Mouse (Mus musculus) layer of hippocampus, adult 9-10 months (tissue): ENCODE data around the gene Mef2a.

Experiments
- DNase-seq: peaks from one replicate; pipeline ENCODE4 v3.0.0; 2022; ENCODE audit warnings: low spot score

The Mef2a gene

GRCm38 (mm10) chr7:67245255-67245654 lies 127.4 kb downstream of the Mef2a start:
- no peak for DNase-seq

DNA sequence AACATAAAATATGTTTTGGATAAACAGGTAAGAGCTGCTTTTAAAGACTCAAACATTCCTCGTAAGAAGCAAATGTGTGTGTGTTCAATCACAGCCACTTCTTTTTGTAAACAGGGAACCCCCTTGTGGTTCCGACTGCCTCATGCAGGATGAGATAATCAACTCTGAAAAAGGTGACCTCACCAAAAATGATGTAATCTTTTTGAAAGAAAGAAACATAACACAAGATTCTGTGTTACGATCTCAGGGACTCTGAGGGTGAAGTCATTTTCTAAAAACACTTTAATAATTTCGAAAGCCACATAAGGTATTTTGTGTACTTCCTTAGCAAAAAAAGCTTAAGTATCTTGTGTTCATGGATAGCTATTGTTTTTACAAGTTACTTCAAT lies 128.8 kb downstream of the Mef2a start:
- DNase-seq: no peak

- peak; percentile 67 for DNase-seq
Observed at GRCm38 (mm10) chr7:67243121-67243893, 129.4 kb downstream of the Mef2a start.

DNA sequence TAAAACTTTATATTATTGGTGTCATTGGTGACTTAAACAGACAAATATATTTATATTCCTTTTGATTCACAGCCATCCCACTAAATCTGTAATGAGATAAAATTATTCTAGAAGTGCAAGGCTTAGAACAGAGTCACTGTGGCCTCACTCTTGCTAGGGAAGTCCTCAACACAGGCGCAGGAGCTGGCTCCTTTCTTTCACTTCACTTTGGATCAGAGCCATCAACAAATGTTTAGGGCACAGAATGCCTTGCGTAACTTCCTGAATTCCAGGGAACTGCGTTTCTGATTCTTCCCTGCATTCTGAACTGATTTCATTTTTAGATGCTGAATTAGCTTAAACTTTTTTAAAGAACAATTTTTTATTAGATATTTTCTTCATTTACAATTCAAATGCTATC lies 130.7 kb downstream of the Mef2a start:
- DNase-seq: no peak

- DNase-seq: no peak
Observed at GRCm38 (mm10) chr7:67237752-67238151, 134.9 kb downstream of the Mef2a start.

DNA sequence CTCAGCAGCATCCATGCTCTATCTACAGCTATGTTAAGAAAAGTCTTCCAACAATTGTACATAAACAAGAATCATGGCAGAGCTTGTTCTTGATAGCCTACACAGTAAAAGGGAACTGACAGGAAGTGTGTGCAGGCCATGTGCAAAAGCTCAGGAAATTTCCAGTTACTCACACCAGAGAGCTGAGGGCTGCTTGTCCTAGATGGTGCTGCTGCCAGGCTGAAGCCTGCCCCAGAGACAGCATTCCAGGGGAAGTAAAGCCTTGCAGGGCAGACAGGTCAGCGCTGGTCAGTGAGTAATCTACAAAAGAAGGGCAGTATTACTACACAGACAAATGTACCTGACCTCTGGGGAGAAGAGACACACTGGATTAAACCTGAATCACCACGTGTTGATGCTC lies 136.3 kb downstream of the Mef2a start:
- no peak for DNase-seq

DNA sequence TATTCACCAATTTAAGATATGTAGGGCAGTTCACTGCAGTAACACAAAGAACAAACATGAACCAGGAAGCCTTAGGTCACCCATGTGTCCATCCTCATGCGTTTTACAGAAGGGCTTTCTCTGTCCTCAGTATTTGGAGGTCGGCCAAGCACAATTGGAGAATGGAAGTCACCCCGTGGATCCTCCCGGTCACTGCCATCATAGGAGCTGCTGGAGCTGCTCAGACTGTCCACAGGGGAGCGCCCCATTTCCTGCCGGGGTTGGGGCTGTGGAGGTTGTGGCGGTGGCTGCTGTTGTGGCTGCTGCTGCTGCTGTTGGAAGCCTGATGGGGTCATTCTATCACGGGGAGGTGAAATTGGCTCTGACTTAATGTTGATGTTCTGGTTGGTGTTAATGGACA lies 137.9 kb downstream of the Mef2a start:
- DNase-seq: no peak

DNA sequence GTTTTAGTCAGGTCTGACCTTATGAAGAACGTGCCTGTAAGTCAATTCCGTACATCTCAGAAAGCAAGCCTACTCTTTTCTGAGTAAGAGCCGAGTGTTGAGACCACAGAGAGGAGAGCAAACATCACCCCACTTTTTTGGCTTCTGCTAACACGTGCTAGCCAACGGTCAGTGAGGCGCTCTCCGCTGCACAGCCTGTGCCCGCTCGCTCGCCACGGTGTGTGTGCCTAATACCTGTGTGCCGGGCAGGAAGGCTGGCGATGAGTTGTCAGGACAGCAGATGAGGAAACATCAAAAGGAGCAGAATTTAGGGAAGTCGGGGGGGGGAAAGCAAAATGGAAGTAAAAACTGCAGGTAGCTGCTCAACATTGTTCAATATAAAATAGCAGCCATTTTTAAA lies 140.2 kb downstream of the Mef2a start:
- DNase-seq: no peak

- DNase-seq: no peak
Observed at GRCm38 (mm10) chr7:67230640-67231140, 142.0 kb downstream of the Mef2a start.

DNA sequence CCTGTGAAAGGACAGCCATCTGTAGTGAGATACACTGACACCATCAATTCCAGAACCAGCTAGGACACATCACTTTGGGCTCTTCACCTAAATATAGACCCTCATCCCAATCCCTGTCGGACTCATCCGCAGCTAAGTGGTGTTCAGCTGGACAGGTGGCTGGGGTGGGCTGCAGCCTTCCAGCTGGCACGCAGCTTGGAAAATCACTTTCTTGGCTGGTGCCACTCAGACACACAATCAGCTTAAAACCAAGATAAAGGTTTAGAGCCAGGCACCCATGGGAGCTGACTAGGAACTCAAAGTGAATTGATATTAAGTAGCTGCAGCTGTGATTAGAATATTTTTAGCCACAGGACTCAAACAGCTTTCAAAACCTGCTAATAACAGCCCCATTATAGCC lies 142.4 kb downstream of the Mef2a start:
- no peak for DNase-seq

DNA sequence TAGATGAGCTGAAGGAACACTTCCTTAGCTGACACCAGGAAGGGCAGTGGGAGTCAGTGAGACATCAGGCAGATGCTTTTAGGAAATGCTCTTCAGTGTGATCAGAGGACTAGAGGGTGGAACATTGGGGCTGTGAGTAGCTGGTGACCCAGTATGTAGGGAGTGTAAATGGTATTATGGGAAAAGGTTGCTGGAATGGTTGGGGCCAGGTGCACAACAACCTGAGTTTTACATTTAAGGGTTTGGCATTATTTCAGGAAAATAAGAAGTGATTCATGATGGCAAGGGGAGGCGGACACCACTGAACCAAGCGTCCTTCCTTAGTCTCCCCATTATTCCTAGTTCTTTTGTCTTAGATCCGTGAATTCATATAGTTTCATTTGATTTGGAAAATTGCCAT lies 143.0 kb downstream of the Mef2a start:
- no peak for DNase-seq

GRCm38 (mm10) chr7:67228891-67229602 lies 143.6 kb downstream of the Mef2a start:
- no peak for DNase-seq

- no peak for DNase-seq
Observed at GRCm38 (mm10) chr7:67228390-67228789, 144.3 kb downstream of the Mef2a start.

DNA sequence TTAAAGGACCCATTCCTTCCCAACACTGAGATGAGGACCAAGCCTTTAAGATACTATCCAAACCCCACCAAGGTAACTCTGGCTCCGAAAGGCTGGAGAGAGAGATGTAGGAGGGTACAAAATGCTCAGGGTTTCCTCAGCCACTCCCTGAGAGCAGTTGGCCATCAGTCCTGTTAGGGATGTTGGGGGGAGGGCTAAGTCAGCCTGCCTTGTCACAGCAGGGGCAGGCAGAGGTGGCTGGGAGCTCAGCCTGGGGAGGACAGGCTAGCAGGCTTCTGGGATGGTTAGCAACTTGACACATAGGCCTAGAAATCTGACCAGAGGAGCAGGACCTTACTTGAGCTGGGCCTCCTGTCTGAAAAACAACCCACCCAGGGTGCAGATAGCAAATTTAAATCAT lies 145.1 kb downstream of the Mef2a start:
- no peak for DNase-seq

- no peak for DNase-seq
Observed at GRCm38 (mm10) chr7:67225943-67226625, 146.6 kb downstream of the Mef2a start.

- DNase-seq: peak; percentile 90
Observed at GRCm38 (mm10) chr7:67222220-67222862, 150.3 kb downstream of the Mef2a start, which contains the start of gene Lysmd4. Lysmd4 (plus strand) TSS chr7:67222544.

DNA sequence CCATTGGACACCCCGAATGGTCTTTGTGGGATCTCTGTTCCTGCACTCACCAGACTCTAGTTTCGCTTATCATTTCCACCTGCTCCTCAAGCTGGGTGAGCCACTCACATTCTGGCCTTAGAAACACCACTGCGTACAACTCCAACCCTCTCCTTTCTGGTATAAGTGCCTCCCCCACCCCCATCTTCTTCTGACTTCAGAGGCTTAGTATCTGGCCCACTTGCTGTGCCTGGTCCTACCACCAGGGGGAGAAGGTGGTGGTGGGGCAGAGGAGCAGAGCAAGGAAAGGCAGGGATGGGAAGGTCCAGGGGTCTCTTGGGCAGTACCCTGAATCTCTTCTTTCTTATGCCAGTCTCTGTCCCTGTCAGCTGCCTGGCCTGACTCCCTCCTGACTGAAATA lies 155.6 kb downstream of the Mef2a start:
- no peak for DNase-seq

- DNase-seq: no peak
Observed at GRCm38 (mm10) chr7:67216351-67216750, 156.3 kb downstream of the Mef2a start.

DNA sequence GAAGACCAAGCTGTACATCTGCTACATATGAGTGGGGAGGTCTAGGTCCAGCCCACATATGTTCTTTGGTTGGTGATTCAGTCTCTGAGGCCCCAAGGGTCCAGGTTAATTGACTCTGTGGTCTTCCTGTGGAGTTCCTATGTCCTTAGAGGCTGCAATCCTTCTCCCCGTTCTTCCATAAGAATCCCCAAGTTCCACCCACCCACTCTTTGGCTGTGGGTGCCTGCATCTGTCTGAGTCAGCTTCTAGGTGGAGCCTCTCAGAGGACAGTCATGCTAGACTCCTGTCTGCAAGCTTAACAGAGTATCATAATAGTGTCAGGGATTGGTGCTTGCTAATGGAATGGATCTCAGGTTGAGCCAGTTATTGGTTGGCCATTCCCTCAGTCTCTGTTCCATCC lies 159.1 kb downstream of the Mef2a start:
- DNase-seq: no peak

- no peak for DNase-seq
Observed at GRCm38 (mm10) chr7:67211971-67212370, 160.7 kb downstream of the Mef2a start.

GRCm38 (mm10) chr7:67211341-67211740 lies 161.3 kb downstream of the Mef2a start:
- no peak for DNase-seq
